Mouse (Mus musculus) hindbrain, embryonic 13.5 days (tissue): Measurements from ENCODE around the gene Gm10638. TPM values are rescaled to one million over a fixed set of nuclear protein-coding genes. Genes with fewer than 3 reads are reported as not detected.
A peak's percentile ranks its signal among the peaks of the same experiment; 100 is the strongest.

Experiments used
- ATAC-seq: fragments of 200-750 bp; cut with Nextera tagmentation; 2 replicates; pipeline ENCODE4 v1.8.0; 2017; ENCODE audit warnings: moderate TSS enrichment; ENCODE audit not compliant: low FRiP score
- H3K27ac ChIP-seq: fragments of 300-500 bp; sonication (generic); 2 replicates; pipeline ENCODE4 v1.5.1; 2015; ENCODE audit warnings: inconsistent platforms, mild to moderate bottlenecking, moderate library complexity
- H3K27me3 ChIP-seq: fragments of 300-500 bp; sonication (generic); 2 replicates; pipeline ENCODE4 v1.6.1; 2015; ENCODE audit warnings: mild to moderate bottlenecking, inconsistent platforms
- H3K36me3 ChIP-seq: fragments of 300-500 bp; sonication (generic); 2 replicates; pipeline ENCODE4 v1.6.1; 2015; ENCODE audit warnings: mild to moderate bottlenecking, inconsistent platforms
- H3K4me1 ChIP-seq: fragments of 300-500 bp; sonication (generic); replicated peaks from 2 replicates; pipeline ENCODE4 v1.6.1; 2015; ENCODE audit warnings: inconsistent platforms
- H3K4me2 ChIP-seq: fragments of 300-500 bp; sonication (generic); 2 replicates; pipeline ENCODE4 v1.6.1; 2015; ENCODE audit warnings: inconsistent platforms, mild to moderate bottlenecking, moderate library complexity
- H3K4me3 ChIP-seq: fragments of 300-500 bp; sonication (generic); 2 replicates; pipeline ENCODE4 v1.5.1; 2015; ENCODE audit warnings: mild to moderate bottlenecking, inconsistent platforms
- H3K9ac ChIP-seq: fragments of 300-500 bp; sonication (generic); 2 replicates; pipeline ENCODE4 v1.6.1; 2015; ENCODE audit warnings: mild to moderate bottlenecking, inconsistent platforms
- H3K9me3 ChIP-seq: fragments of 300-500 bp; sonication (generic); 2 replicates; pipeline ENCODE4 v1.6.1; 2016; ENCODE audit warnings: inconsistent platforms
- WGBS: fragments of 180-500 bp; shearing (Covaris S2); methylation state at CpG from one replicate; pipeline ENCODE4 v1.1.7; 2015; 5-methylcytosine and 5-hydroxymethylcytosine counted together
- polyA plus RNA-seq: library from polyadenylated mRNA; unstranded; fragments of >200 nt; fragmentation: Nextera tagmentation; extraction: Ambion mirVana; gene quantifications from 2 replicates; pipeline ENCODE4 v1.2.1, GENCODE M21; 2015

Gene Gm10638
- polyA plus RNA-seq, 1 experiment from 2014 or later: 7.5 TPM

- peaks cover 40% of the 10 kb centered on the region for H3K4me1 ChIP-seq
- no peaks in the 10 kb centered on the region for H3K36me3 ChIP-seq
- H3K9me3 ChIP-seq: no peaks in the 10 kb centered on the region
- H3K9ac ChIP-seq: peak overlapping the region; percentile 98
- peak overlapping the region; percentile 99 for H3K27ac ChIP-seq
- H3K4me2 ChIP-seq: peak overlapping the region; percentile 78
- H3K4me3 ChIP-seq: peak overlapping the region; percentile 85
- H3K27me3 ChIP-seq: no peaks in the 10 kb centered on the region
- WGBS: 7% methylated on average over 18 of the region's 18 CpGs
- ATAC-seq: no peak
Observed at GRCm38 (mm10) chr8:86744313-86745220, 932 bp upstream of the Gm10638 start.

GRCm38 (mm10) chr8:86745935-86746441 is 489 bp downstream of the Gm10638 start:
- Histone ChIP-seq H3K4me2 (peak overlapping the region; percentile 78), H3K9me3 (no peaks in the 10 kb centered on the region), H3K27me3 (no peaks in the 10 kb centered on the region), H3K27ac (peak overlapping the region; percentile 99), H3K9ac (peak overlapping the region; percentile 98), H3K4me3 (peak overlapping the region; percentile 85), H3K4me1 (peaks cover 40% of the 10 kb centered on the region), H3K36me3 (no peaks in the 10 kb centered on the region)
- under 1% methylated on average over 48 of the region's 70 CpGs for WGBS
- ATAC-seq: peak; percentile 88

- Histone ChIP-seq H3K4me1 (peaks cover 37% of the 10 kb centered on the region), H3K9ac (peak overlapping the region; percentile 98), H3K4me2 (peak overlapping the region; percentile 78), H3K4me3 (peak overlapping the region; percentile 85), H3K9me3 (no peaks in the 10 kb centered on the region), H3K27me3 (no peaks in the 10 kb centered on the region), H3K36me3 (no peaks in the 10 kb centered on the region), H3K27ac (peak overlapping the region; percentile 99)
- 1% methylated on average over 11 of the region's 11 CpGs for WGBS
- ATAC-seq: peak; percentile 49
Observed at GRCm38 (mm10) chr8:86746511-86746910, 1.0 kb downstream of the Gm10638 start.

DNA sequence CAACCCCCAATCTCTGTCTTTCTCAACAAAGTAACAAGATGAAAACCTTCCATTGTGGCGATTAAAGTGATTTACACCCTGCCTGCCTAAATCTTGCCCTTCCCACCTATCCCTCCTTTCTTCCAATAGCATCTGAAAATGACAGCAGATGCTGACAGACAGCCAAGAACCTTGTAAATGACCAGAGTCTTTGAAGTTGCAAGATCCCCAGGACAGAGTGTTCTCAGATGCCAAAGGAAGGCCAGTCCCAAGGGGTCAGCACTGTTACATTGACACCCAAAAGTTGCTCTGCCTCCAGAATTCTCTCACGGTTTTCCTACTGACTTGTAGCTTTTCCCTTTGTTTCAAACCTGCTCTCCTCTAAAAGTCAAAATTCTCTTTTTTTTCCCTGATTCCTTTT is 4.3 kb downstream of the Gm10638 start:
- ATAC-seq: no peak
- no peak overlapping the region for H3K4me3 ChIP-seq
- no peak overlapping the region for H3K27ac ChIP-seq
- 63% methylated on average over 2 of the region's 2 CpGs for WGBS
- no peaks in the 10 kb centered on the region for H3K27me3 ChIP-seq
- no peak overlapping the region for H3K4me2 ChIP-seq
- H3K9me3 ChIP-seq: no peaks in the 10 kb centered on the region
- H3K36me3 ChIP-seq: no peaks in the 10 kb centered on the region
- no peak overlapping the region for H3K9ac ChIP-seq
- peaks cover 9% of the 10 kb centered on the region for H3K4me1 ChIP-seq

DNA sequence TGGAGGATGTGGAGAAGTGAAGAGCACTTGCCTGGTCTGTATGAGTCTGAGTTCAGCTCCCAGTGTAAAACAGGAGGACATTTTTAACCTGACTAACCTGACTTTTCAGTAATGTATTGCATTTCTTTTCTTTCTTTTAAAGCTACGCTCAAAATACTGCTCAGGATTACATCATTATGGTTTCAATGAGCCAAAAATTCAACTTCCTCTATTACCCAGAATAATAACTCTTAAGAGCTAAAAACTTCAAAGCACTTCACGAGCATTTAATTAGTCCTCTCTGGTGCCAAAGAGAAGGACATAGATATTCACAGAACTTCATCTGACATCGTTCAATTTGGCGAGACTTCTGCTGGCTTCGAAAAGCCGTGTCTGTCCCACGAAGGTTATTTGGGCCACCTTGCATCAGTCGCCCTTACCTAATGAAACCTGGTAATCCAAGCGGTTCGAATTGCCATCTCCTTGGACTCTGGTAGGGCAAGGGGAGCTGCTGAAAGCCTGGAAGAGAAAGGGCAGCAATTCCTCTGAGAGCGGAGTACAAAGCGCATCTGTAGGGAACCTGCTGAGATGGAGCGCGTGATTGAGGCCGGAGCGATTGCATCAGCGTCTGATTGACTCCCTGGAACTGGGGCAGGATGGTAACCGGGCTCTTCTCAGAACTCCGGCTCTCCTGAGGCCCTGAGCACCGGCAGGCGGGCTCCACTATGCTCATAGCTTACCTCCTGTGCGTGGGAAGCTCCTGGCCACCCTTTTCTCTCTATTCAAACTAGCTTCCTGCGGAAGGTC is 11.6 kb downstream of the Gm10638 start:
- no peaks in the 10 kb centered on the region for H3K36me3 ChIP-seq
- H3K9me3 ChIP-seq: no peaks in the 10 kb centered on the region
- 0 out of 2 replicates have a peak, but pooled peaks cover 3% of the 10 kb centered on the region for H3K27me3 ChIP-seq
- no peak overlapping the region for H3K27ac ChIP-seq
- peak overlapping the region; percentile 55 for H3K9ac ChIP-seq
- H3K4me2 ChIP-seq: peak overlapping the region; percentile 48
- H3K4me1 ChIP-seq: peaks cover 6% of the 10 kb centered on the region
- 16% methylated on average over 23 of the region's 23 CpGs for WGBS
- no peak for ATAC-seq
- peak overlapping the region; percentile 11; the same call in 1 of the 2 replicates for H3K4me3 ChIP-seq

DNA sequence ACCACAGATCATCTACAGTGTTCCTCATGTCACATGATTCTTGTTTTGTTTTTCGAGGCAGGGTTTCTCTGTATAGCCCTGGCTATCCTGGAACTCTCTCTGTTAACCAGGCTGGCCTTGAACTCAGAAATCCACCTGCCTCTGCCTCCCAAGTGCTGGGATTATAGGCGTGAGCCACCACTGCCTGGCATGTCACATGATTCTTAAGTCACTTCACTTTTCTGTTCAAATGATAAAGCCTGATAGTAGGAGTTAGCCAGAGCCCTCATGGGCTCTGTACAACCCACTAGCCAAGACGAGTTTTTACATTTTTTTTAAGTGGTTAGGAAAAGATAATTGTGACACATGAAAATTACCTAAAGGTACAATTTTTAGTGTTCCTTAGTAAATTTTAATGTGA is 13.2 kb downstream of the Gm10638 start:
- Histone ChIP-seq H3K27ac (no peak overlapping the region), H3K36me3 (no peaks in the 10 kb centered on the region), H3K9ac (no peak overlapping the region), H3K4me1 (peaks cover 6% of the 10 kb centered on the region), H3K4me3 (no peak overlapping the region), H3K9me3 (no peaks in the 10 kb centered on the region), H3K4me2 (no peak overlapping the region), H3K27me3 (0 out of 2 replicates have a peak, but pooled peaks cover 3% of the 10 kb centered on the region)
- no peak for ATAC-seq
- 81% methylated on average over 3 of the region's 3 CpGs for WGBS

DNA sequence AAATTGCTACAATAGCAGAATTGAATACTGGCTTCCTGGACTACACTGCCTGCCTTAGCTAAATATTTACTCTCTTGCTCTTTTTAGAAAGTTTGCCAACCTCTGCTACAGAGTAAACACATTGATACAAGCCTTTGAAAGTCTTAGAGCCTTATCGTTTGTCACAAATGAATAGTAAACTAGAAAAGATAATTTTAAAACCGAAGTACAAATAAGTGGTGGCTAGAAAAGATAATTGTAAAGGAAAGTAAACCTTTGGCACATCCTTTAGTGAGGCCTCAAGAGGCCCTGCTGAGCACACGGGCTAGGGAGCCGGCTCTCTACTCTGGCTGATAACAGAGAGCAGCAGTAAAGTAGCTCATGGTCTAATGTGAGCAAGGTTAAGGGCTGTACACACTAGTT is 13.6 kb downstream of the Gm10638 start:
- WGBS: 64% methylated on average over 4 of the region's 4 CpGs
- no peaks in the 10 kb centered on the region for H3K36me3 ChIP-seq
- no peak overlapping the region for H3K4me3 ChIP-seq
- H3K27me3 ChIP-seq: 0 out of 2 replicates have a peak, but pooled peaks cover 3% of the 10 kb centered on the region
- H3K27ac ChIP-seq: no peak overlapping the region
- no peak overlapping the region for H3K4me2 ChIP-seq
- no peak overlapping the region for H3K9ac ChIP-seq
- H3K4me1 ChIP-seq: peaks cover 6% of the 10 kb centered on the region
- ATAC-seq: no peak
- no peaks in the 10 kb centered on the region for H3K9me3 ChIP-seq

DNA sequence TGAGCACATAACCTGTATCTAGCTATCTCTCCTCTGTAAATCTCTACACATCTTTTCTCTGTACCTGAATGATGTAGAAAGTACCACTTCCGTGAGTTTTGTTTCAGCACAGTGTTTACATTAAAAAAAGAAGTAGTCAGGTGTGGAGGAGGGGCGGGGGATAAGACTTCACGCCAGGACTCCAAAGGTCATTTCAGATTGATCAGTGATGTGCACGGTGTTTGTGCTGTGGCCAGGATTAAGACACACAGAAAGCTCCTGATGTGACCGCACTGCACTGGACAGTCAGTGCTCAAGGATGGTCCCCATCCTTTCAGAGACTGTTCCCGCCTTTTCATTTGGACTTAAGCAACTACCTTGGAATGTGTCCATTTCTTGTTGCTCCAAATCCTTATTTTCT is 15.2 kb downstream of the Gm10638 start:
- Histone ChIP-seq H3K27me3 (0 out of 2 replicates have a peak, but pooled peaks cover 3% of the 10 kb centered on the region), H3K36me3 (no peaks in the 10 kb centered on the region), H3K9me3 (no peaks in the 10 kb centered on the region), H3K4me3 (no peak overlapping the region), H3K27ac (no peak overlapping the region), H3K4me2 (no peak overlapping the region), H3K4me1 (peaks cover 6% of the 10 kb centered on the region), H3K9ac (no peak overlapping the region)
- 79% methylated on average over 6 of the region's 6 CpGs for WGBS
- no peak for ATAC-seq

DNA sequence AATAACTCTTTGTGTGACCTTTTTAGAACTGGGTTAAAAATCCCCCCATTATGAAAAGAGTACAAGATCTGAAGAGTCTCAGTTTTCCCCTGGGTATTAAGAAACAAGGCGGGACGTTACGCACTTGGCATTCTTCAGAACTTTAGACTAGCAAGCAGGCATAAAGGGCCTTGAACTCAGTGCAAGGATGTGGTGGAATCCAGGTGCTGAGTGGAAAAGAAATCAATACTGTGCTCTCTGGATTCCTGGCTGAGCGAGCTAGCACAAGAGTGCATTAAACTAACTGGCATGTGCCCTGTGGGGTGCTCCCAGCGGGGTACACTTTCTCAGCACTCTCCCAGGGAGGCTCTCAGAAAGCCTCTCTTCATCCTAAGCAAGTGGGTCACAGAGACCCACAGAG is 17.3 kb downstream of the Gm10638 start:
- H3K4me2 ChIP-seq: no peak overlapping the region
- H3K4me1 ChIP-seq: no peaks in the 10 kb centered on the region
- no peaks in the 10 kb centered on the region for H3K36me3 ChIP-seq
- WGBS: 60% methylated on average over 5 of the region's 5 CpGs
- H3K27me3 ChIP-seq: no peaks in the 10 kb centered on the region
- no peak overlapping the region for H3K9ac ChIP-seq
- no peak for ATAC-seq
- H3K9me3 ChIP-seq: no peaks in the 10 kb centered on the region
- H3K27ac ChIP-seq: no peak overlapping the region
- H3K4me3 ChIP-seq: no peak overlapping the region

- no peak for ATAC-seq
Observed at GRCm38 (mm10) chr8:86765155-86765554, 19.7 kb downstream of the Gm10638 start.

GRCm38 (mm10) chr8:86765669-86766068 is 20.2 kb downstream of the Gm10638 start:
- no peak for ATAC-seq
- H3K9me3 ChIP-seq: no peaks in the 10 kb centered on the region
- no peaks in the 10 kb centered on the region for H3K27me3 ChIP-seq
- no peak overlapping the region for H3K27ac ChIP-seq
- 95% methylated on average over 8 of the region's 8 CpGs for WGBS
- no peak overlapping the region for H3K4me3 ChIP-seq
- H3K4me1 ChIP-seq: no peaks in the 10 kb centered on the region
- no peak overlapping the region for H3K9ac ChIP-seq
- no peak overlapping the region for H3K4me2 ChIP-seq
- H3K36me3 ChIP-seq: no peaks in the 10 kb centered on the region

More at GRCm38 (mm10) chr8:86765155-86765554, 19.7 kb downstream of the Gm10638 start:
- H3K36me3 ChIP-seq: no peaks in the 10 kb centered on the region
- H3K4me1 ChIP-seq: no peaks in the 10 kb centered on the region
- no peaks in the 10 kb centered on the region for H3K27me3 ChIP-seq
- H3K4me3 ChIP-seq: no peak overlapping the region
- WGBS: 89% methylated on average over 10 of the region's 10 CpGs
- no peak overlapping the region for H3K9ac ChIP-seq
- no peak overlapping the region for H3K4me2 ChIP-seq
- H3K27ac ChIP-seq: no peak overlapping the region
- H3K9me3 ChIP-seq: no peaks in the 10 kb centered on the region

DNA sequence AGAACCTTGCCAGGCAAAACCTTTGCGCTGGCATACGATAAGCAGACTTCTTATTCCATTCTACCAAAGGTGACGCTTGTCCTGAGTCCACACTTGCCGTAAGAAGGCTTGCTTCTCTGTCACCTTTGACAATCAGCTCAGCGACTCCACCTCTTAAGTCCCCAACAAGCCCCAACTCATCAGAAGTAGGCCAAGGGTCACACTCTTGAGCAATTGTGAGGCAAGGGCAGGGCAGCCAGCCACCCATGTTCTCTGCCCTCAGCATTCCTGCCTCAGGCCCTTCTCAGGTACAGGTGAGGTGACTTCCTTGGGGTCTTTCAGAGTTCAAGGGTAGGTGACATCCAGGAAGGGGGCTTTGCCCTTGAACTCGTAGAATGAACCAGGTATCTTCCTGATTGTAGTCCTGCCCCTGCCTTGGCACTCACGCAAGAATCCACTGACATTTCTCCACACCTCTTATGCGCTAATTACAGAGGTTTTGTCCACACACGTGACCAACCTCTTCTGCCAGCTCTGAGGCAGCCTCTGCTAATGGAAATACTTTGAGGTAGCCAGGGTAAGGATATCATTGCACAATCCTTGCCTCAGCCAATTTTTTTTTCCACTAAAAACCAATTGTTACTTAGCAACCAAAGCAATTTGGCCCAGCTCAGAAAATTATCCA is 21.2 kb downstream of the Gm10638 start:
- WGBS: 87% methylated on average over 9 of the region's 9 CpGs
- no peak overlapping the region for H3K4me3 ChIP-seq
- no peaks in the 10 kb centered on the region for H3K9me3 ChIP-seq
- H3K4me2 ChIP-seq: no peak overlapping the region
- no peaks in the 10 kb centered on the region for H3K4me1 ChIP-seq
- no peaks in the 10 kb centered on the region for H3K27me3 ChIP-seq
- H3K27ac ChIP-seq: no peak overlapping the region
- no peak for ATAC-seq
- no peaks in the 10 kb centered on the region for H3K36me3 ChIP-seq
- no peak overlapping the region for H3K9ac ChIP-seq
